Mouse (Mus musculus): ENCODE results near the gene Epha4.

GRCm38 (mm10) chr1:77504813-77505212, 10.1 kb downstream of the Epha4 start:
- TF ChIP-seq POLR2A (IDR thresholded peaks at IDR 0.05; ENCODE audit: insufficient read depth, low read depth, low read length) (no peak), CTCF (IDR thresholded peaks at IDR 0.05; ENCODE audit: insufficient read depth, low read depth, low read length) (no peak)
